Mouse (Mus musculus) liver, postnatal 0 days (tissue): Measurements from ENCODE around the gene E130114P18Rik.

Experiments
- CTCF ChIP-seq: sonication (generic); IDR thresholded peaks from 2 replicates; pipeline ENCODE4 v1.5.1; 2016; ENCODE audit warnings: antibody characterized with exemption, low read depth
- EP300 ChIP-seq: IDR thresholded peaks from 2 replicates; pipeline ENCODE4 v1.6.1; 2016; ENCODE audit warnings: antibody characterized with exemption, low read depth, mild to moderate bottlenecking

DNA sequence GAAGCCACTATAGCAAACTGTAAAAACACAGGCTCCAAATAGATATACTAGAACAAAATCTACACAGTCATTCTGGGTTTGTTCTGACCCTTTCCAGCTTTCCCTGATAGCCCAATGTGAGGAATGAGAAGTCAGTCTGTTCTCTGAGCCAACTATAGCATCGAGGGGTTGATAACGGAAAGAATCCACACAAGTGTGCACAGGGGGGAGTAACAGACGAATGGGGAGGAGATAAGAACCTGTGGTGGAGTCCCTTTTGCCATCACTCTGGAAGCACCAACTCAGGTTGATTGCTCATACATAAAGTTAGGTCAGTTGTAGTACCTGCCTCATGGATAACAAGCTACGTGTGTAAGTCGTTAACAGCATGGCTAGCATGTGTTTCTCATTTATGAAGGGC, 184.0 kb downstream of the E130114P18Rik start:
- no peak for TF ChIP-seq CTCF
- no peak for TF ChIP-seq EP300
